Mouse (Mus musculus): ENCODE results near the gene Ssu72. TPM values are rescaled to one million over a fixed set of nuclear protein-coding genes. Genes with fewer than 3 reads are reported as not detected.

The Ssu72 gene
- total and polyA plus RNA-seq, 3 experiments, result 160 to 245 (median 169) TPM

DNA sequence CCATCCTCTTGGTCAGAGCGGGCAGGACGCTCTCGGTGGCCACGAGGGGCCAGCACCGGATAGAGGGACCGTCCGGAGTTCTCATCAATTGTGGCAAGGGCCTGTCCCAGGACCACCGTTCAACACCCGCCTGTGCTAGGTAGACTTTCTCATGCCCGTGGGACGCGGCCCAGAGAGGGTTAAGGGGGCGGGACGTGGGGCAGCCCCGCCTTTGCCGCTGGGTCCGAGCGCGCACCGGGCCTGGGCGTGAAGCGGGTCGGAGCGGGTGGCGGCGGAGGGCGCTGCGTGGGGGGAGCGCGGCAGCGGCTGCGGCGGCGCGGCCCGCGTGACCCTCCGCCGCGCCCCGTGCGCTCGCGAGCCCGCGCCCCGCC lies 10.5 kb upstream of the Ssu72 start, which contains the start of gene Fndc10:
Fndc10 (plus strand) TSS at position 232 of the 371 bp plus-strand sequence.
- Histone ChIP-seq H3K36me3 (replicated peaks in 1 of 2; ENCODE audit: control insufficient read depth in 1 of 2, insufficient read depth in 1 of 2, low read length in 1 of 2) (no peaks in the 10 kb centered on the region), H3K27ac (ENCODE audit: insufficient read depth, low read depth) (peak within 1 kb of the TSS; percentile 34), H3K9me3 (replicated peaks; ENCODE audit: low read length) (peaks cover 3% of the 10 kb centered on the region), H3K4me1 (ENCODE audit: control insufficient read depth in 1 of 2, insufficient read depth in 2 of 2) (peaks cover 24 to 44% of the 10 kb centered on the region in 2 experiments), H3K27me3 (replicated peaks) (peaks cover 26% of the 10 kb centered on the region), H3K4me2 (ENCODE audit: insufficient read depth, low read depth, poor library complexity, severe bottlenecking) (peak within 1 kb of the TSS; percentile 79), H3K9ac (ENCODE audit: insufficient read depth, low read depth) (peak within 1 kb of the TSS; percentile 53), H3K4me3 (replicated peaks in 1 of 3; ENCODE audit: low read depth in 2 of 3, low read length in 2 of 3, poor library complexity in 1 of 3) (peak within 1 kb of the TSS; percentile 55 to 69 (median 60)), H3K79me2 (replicated peaks; ENCODE audit: control insufficient read depth, extremely low read depth, insufficient read depth, poor library complexity, severe bottlenecking) (no peaks in the 10 kb centered on the region)
- TF ChIP-seq MAFK (IDR thresholded peaks at IDR 0.05; ENCODE audit: insufficient replicate concordance, low read length) (no peak), MAZ (IDR thresholded peaks at IDR 0.05; ENCODE audit: low read depth, low read length) (no peak), SIN3A (IDR thresholded peaks at IDR 0.05; ENCODE audit: low read length) (no peak), MEF2A (IDR thresholded peaks at IDR 0.05; ENCODE audit: borderline replicate concordance, low read depth, low read length) (no peak), ZKSCAN1 (IDR thresholded peaks at IDR 0.05; ENCODE audit: borderline replicate concordance, low read depth, low read length) (no peak), ZNF384 (IDR thresholded peaks at IDR 0.05; ENCODE audit: low read depth, low read length) (no peak), RCOR1 (conservative IDR thresholded peaks at IDR 0.05; ENCODE audit: low read depth, low read length) (no peak), CHD1 (IDR thresholded peaks at IDR 0.05; ENCODE audit: low read depth, low read length) (no peak), EP300 (IDR thresholded peaks at IDR 0.05; ENCODE audit: low read length) (no peak), ELF1 (IDR thresholded peaks at IDR 0.05; ENCODE audit: low read depth, low read length) (no peak), POLR2AphosphoS2 (IDR thresholded peaks at IDR 0.05; ENCODE audit: low read depth, low read length) (no peak), ETS1 (conservative IDR thresholded peaks at IDR 0.05; ENCODE audit: low read depth, low read length) (no peak), JUND (conservative IDR thresholded peaks at IDR 0.05; ENCODE audit: low read depth, low read length) (no peak)
- no peak for DNase-seq (ENCODE audit: extremely low read depth)
- dilution Hi-C loops (cut with MboI; ENCODE audit: extremely low pct_ligation_motif_present, extremely low pct_unique_long_range_greater_than_20kb, low sequenced_read_pairs), result no loop called here
- in situ Hi-C loops (cut with MboI; ENCODE audit: low pct_ligation_motif_present, low pct_unique_long_range_greater_than_20kb, low sequenced_read_pairs), result loop anchor here (10.0 kb wide), 1 partner anchor 209 kb away; no protein-coding TSS in a partner anchor

DNA sequence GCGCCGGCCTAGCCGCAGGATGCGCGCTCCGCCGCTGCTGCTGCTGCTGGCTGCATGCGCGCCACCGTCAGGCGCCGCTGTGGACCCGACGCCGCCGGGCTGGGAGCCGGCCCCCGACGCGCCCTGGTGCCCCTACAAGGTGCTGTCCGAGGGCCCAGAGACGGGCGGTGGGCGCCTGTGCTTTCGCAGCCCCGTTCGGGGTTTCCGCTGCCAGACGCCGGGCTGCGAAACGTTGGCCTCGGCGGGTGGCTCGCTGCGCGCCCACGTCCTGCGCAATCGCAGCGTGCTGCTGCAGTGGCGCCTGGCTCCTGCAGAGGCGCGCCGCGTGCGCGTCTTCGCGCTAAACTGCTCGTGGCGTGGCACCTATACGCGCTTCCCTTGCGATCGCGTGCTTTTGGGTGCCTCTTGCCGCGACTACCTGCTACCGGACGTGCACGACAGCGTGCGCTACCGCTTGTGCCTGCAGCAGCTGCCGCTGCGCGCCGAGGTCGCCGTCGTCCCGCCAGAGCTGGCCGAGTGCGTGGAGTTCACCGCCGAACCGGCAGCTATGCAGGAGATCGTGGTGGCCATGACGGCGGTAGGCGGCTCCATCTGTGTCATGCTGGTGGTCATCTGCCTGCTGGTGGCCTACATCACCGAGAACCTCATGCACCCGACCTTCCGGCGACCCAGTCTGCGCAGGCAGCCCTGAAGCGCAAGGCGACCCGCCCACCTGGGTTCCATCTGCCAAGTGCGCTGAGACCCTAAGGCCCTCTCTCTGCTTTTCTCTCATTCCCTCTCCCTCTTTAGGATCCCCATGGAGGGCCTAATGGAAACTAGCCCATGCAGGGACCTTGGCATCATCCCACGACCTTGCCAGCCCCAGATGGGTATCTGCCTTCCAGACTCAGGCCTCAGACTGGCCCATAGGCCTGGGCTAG lies 9.9 kb upstream of the Ssu72 start:
- H3K9ac ChIP-seq (ENCODE audit: insufficient read depth, low read depth), result peak overlapping the region; percentile 53
- peaks cover 3% of the 10 kb centered on the region for H3K9me3 ChIP-seq (replicated peaks; ENCODE audit: low read length)
- peak overlapping the region; percentile 34 for H3K27ac ChIP-seq (ENCODE audit: insufficient read depth, low read depth)
- peaks cover 26% of the 10 kb centered on the region for H3K27me3 ChIP-seq (replicated peaks)
- H3K36me3 ChIP-seq (replicated peaks in 1 of 2; ENCODE audit: control insufficient read depth in 1 of 2, insufficient read depth in 1 of 2, low read length in 1 of 2), result no peaks in the 10 kb centered on the region
- no peak for DNase-seq (ENCODE audit: extremely low read depth)
- dilution Hi-C loops (cut with MboI; ENCODE audit: extremely low pct_ligation_motif_present, extremely low pct_unique_long_range_greater_than_20kb, low sequenced_read_pairs), result no loop called here
- H3K4me3 ChIP-seq (replicated peaks in 1 of 3; ENCODE audit: low read depth in 2 of 3, low read length in 2 of 3, poor library complexity in 1 of 3), result peak overlapping the region; percentile 55 to 69 (median 60)
- peak overlapping the region; percentile 79 for H3K4me2 ChIP-seq (ENCODE audit: insufficient read depth, low read depth, poor library complexity, severe bottlenecking)
- no peaks in the 10 kb centered on the region for H3K79me2 ChIP-seq (replicated peaks; ENCODE audit: control insufficient read depth, extremely low read depth, insufficient read depth, poor library complexity, severe bottlenecking)
- in situ Hi-C loops (cut with MboI; ENCODE audit: low pct_ligation_motif_present, low pct_unique_long_range_greater_than_20kb, low sequenced_read_pairs), result loop anchor here (10.0 kb wide), 1 partner anchor 210 kb away; no protein-coding TSS in a partner anchor
- H3K4me1 ChIP-seq (ENCODE audit: control insufficient read depth in 1 of 2, insufficient read depth in 2 of 2), result peaks cover 24 to 44% of the 10 kb centered on the region in 2 experiments
- TF ChIP-seq JUND (conservative IDR thresholded peaks at IDR 0.05; ENCODE audit: low read depth, low read length) (no peak), ZKSCAN1 (IDR thresholded peaks at IDR 0.05; ENCODE audit: borderline replicate concordance, low read depth, low read length) (no peak), IRF4 (IDR thresholded peaks at IDR 0.05; ENCODE audit: low read depth, low read length) (no peak), CHD1 (IDR thresholded peaks at IDR 0.05; ENCODE audit: low read depth, low read length) (no peak), SMC3 (IDR thresholded peaks at IDR 0.05; ENCODE audit: low read depth, low read length) (no peak), ZNF384 (IDR thresholded peaks at IDR 0.05; ENCODE audit: low read depth, low read length) (no peak), BHLHE40 (IDR thresholded peaks at IDR 0.05; ENCODE audit: low read depth, low read length) (peak; percentile 53), MAX (IDR thresholded peaks at IDR 0.05; ENCODE audit: low read length) (peak; percentile 86), MYC (IDR thresholded peaks at IDR 0.05; ENCODE audit: low read depth, low read length) (peak; percentile 72; the same call in 1 of the 2 replicates), MEF2A (IDR thresholded peaks at IDR 0.05; ENCODE audit: borderline replicate concordance, low read depth, low read length) (no peak), RCOR1 (conservative IDR thresholded peaks at IDR 0.05; ENCODE audit: low read depth, low read length) (no peak), USF1 (IDR thresholded peaks at IDR 0.05; ENCODE audit: low read depth, low read length) (no peak), ETS1 (conservative IDR thresholded peaks at IDR 0.05; ENCODE audit: low read depth, low read length) (no peak), NRF1 (IDR thresholded peaks at IDR 0.05; ENCODE audit: low read depth, low read length) (peak; percentile 81), POLR2A (IDR thresholded peaks at IDR 0.05; ENCODE audit: low read depth, low read length) (no peak), SIN3A (IDR thresholded peaks at IDR 0.05; ENCODE audit: low read length) (peak; percentile 45; the same call in 1 of the 2 replicates), JUN (IDR thresholded peaks at IDR 0.05; ENCODE audit: insufficient read depth, low read depth, low read length) (no peak), MAZ (IDR thresholded peaks at IDR 0.05; ENCODE audit: low read depth, low read length) (no peak), TCF12 (IDR thresholded peaks at IDR 0.05; ENCODE audit: low read depth, low read length) (no peak), RAD21 (IDR thresholded peaks at IDR 0.05; ENCODE audit: low read depth, low read length) (no peak), MXI1 (IDR thresholded peaks at IDR 0.05; ENCODE audit: low read depth, low read length) (peak; percentile 50), HCFC1 (IDR thresholded peaks at IDR 0.05; ENCODE audit: low read depth, low read length) (0 out of 2 replicates have a peak, but pooled peaks have one; percentile 16), TBP (conservative IDR thresholded peaks at IDR 0.05; ENCODE audit: low read depth, low read length) (no peak), POLR2AphosphoS2 (IDR thresholded peaks at IDR 0.05; ENCODE audit: low read depth, low read length) (no peak), CHD2 (IDR thresholded peaks at IDR 0.05; ENCODE audit: low read length) (no peak)
